Mouse (Mus musculus): Measurements from ENCODE around the gene Gskip. TPM values are rescaled to one million over a fixed set of nuclear protein-coding genes. Genes with fewer than 3 reads are reported as not detected.

Gene Gskip
- total RNA-seq (2021), result 1 to 10 TPM; 7.7 TPM

DNA sequence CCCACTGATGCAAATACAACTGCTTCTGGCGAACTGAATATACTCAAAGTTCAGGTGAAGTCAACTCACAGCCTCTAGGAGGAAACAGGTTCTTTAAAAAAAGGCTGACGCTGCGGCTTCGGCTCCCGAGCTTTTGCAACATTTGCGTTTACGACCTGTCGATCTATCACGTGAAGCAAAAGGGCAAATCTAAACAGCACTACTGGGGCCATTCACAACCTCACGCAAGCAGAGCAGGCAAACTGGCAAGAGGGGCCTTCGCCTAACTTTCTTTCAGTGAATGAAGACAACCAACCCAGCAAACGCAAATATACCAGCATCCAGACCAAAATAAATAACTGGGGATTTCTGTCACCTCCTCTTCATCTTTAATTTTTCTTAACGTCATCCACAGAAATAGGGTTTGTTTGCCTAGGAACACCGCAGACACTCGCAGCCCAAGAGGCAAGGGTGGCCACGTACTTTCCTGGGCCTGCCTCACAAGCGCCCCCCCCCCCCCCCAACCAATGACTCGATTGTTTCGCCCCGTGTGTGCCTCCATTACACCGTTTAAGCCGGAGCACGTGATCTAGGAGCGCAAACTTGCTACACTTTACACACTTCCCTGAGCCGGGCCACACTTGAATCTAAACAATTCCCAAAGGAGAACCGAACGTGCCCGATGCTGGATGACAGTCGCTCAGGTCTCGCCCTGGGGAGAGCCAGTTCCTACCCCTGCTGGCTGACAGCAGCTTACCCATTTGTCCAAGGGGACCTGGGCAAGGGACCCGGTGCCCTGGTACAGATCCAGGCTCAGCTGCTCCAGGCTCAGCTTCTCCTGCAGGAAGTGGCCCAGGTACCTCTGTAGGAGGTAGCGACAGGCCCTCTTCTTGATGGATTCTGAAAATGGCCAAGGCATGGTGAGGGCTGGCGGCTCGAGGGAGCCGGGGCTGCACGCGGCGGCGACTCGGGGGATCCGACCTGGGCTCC lies at the start of gene Gskip:
Gene Gskip (plus strand): TSS at position 897 of the 969 bp plus-strand sequence.
- intact Hi-C loops (cut with DNase I), result loop anchor here (2.0 to 10.0 kb wide), 2 partner anchors 101 to 321 kb away; partner anchors contain the start of gene Papola
- peak; percentile 28 to 49 for DNase-seq

DNA sequence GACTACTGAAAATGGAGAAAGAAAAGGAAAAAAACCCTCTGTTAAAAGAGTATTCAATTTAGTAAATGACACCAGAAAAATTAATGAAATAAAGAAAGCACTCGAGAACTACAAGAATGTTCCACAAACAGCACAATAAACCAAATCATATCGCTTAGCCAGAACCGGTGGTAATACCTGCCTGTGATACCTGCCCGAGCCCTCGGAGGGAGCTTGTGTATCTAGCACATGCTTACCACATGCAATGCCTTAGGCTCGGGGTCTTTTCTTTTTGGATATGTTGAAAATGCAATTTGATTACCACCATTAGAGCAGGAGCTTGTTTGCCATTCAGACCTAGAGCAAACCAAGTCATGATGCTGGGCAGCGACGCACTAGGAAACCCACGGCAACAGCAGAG lies 48.1 kb upstream of the Gskip start:
- no peak for DNase-seq
- intact Hi-C loops (cut with DNase I), result no loop called here

DNA sequence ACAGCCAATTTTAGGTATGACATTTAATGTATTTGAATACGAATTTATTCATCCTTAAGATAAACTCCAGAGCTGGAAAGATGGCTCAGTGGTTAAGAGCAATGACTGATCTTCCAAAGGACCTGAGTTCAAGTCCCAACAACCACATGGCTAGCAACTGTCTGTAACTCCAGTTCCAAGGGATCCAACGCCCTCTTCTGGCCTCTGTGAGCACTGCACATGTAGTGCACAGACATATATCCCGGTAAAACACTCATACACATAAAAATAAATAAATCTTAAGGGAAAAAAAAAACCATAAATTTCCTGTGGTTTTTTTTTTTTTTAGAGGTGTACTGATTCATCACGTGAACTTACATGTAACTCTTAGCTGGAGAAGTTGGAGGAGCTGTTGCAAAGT lies 47.1 kb upstream of the Gskip start:
- no peak for DNase-seq
- intact Hi-C loops (cut with DNase I), result no loop called here

DNA sequence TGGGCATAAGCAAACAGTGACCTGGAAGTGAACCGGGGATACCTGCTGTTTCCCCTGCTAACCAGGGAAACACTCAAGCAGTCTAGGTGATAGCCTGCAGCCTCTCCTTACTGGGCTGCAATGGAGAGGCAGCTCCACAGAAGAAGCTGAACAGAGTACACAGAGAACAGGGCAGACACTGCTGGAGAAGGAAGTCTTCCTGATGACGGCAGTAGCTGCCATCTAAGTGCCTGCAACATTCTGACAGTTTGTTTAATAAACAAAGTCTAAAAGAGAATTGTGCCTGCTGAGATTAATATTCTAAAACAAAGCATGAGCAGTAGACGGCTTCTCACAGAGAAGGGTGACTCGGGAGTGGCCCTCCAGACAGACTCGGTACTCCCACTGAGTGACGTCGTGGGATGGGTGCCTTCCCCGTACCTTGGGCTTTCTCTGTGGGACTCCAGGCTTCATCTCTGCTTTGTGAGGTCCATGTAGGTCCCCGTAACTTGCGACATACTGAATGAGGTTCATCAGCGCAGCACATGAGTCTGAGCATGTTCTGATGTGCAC lies 41.8 kb upstream of the Gskip start:
- intact Hi-C loops (cut with DNase I), result no loop called here
- no peak for DNase-seq

DNA sequence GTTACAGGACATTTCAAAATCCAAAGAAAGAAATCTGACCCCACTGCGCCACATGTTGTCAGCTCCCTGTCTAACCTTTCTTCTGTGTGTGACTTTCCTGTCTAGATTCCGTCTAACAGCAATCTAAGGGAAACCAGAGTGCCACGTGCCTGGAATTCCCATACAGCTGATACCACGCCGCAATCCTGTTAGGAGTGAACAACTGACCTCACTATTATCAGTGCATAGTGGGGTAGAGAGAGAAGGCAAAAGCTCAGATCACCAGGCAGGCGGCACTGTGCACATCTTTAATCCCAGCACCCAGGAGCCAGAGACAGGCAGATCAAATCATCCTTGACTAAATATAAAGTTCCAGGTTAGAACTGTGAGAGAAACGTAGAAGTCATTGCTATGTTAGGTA lies 28.8 kb upstream of the Gskip start:
- DNase-seq, result no peak
- intact Hi-C loops (cut with DNase I), result no loop called here

DNA sequence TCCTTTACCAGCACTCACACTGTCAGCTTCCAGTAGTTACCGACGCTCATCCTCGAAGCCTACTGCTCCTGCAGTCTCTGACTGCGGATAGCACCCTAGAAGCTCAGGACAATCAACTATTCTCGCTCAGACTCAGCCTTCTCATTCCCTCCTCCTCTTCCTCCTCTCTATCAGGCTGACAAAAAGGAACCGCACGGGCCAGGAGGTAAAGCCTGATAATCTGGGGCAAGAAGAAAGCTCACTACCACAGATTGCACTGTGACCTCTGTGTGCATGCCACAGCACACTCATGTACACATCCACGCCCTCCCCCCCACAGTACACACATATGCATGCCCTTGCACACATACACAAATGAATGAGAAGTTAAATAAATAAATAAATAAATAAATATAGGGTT lies 8.4 kb upstream of the Gskip start:
- intact Hi-C loops (cut with DNase I), result no loop called here
- DNase-seq, result no peak

DNA sequence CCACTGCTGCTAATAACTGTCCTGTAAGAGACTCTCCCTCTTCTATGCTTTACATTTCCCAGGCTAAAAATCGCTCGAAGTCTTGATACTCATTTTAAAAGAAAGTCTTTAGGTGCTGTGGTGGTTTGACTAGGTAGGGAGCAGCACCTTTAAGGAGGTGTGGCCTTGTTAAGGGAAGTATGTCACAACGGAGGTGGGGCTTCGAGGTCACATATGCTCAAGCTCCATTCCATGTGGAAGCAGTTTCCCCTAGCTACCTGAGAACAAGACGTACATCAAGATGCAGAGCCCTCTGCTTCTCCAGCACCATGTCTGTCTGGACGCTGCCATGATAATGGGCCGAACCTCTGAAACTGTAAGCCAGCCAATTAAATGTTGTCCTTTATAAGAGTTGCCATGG lies 6.4 kb upstream of the Gskip start:
- no peak for DNase-seq
- intact Hi-C loops (cut with DNase I), result no loop called here

DNA sequence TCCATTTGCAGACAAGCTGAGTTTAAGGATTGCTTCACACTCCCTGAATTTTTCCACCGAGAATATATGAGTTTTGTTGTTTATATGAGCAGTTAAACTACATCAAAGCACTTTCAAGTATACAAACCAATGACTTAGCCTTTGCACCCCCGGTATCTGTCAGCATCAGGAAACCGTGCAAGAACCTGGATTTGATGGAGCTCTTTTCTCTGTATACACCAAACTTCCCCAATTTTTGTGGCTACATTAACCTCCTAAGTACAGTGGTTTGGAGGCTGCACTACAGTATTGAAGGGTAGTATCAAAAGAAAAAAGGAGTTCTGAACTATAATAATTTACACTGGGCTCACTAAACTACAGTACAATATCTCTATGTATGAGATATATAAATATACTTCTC lies 5.9 kb upstream of the Gskip start:
- no peak for DNase-seq
- intact Hi-C loops (cut with DNase I), result no loop called here

DNA sequence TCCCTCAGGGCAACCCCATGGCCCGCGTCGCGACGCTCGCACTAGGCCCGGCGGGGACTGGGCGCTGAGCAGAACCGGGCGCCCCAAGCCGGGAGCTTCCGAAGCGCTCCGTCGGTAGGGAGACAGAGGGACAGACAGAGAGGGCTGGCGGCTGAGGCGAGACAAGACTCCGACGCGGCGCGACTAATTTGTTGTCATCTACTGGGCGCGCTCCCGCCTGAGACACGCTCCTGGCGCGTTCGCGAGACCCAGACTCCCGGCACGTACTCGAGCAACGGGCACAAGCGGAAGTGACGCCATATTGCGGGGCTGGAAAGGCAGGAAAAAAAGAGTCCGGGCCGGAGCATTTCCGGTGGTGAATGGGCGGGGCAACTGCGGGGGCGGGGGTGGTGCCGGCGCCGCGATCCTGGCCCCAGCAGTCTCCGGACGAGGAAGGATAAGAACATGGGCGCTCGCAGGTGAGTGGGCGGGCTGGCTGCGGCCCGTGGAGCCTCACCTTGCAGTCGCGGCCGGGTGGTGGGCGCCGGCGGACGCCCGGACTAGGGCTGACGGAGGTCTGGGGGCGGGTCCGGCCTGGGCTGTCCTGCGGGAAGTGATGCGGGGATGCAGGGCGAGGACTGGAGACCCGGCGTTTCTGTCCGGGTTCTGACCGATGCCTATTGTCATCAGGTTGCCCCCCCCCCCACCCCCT lies 517 bp downstream of the Gskip start, which contains the start of gene Atg2b:
Gene Atg2b (minus strand): TSS at position 211 of the 691 bp plus-strand sequence.
- intact Hi-C loops (cut with DNase I), result loop anchor here (2.0 to 10.0 kb wide), 2 partner anchors 100 to 320 kb away; partner anchors contain the start of gene Papola
- DNase-seq, result peak; percentile 94 to 96

DNA sequence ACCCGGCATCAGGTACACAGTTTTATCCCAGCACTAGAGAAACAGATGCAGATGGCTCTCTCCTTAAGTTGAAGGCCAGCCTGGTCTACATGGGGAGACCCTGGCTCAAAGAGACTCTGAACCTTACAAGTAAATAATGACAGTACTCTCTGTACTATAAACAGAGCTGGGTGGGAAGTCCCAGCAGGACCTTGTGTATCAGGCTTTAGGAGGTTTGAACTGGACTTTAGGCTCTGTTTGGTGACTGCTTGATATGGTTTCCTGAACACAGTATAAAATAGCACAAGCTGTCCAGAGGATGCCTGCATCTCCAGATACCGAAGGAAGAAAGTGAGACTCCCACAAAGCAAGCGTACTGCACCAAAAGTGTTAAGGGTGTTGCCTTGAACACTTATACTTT lies 2.2 kb downstream of the Gskip start:
- intact Hi-C loops (cut with DNase I), result loop anchor here (10.0 kb wide), 1 partner anchor 318 kb away; no protein-coding TSS in a partner anchor
- DNase-seq, result no peak

DNA sequence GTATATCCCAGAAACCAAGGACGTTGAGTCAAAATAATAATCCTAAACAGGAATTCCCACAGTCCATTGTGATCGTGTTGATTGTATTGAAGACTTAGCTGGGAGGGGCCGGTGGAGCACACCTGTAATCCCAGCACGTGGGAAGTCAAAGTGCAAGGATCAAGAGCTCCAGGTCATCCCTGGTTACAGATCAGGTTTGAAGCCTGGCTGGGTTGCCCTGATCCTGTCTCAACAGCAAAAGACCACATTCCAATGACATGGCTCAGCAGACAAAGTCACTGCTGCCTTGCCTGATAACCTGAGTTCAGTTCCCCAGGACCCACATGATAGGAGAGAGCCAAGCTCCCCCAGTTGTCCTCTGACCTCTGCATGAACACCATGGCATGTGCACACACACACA lies 2.8 kb downstream of the Gskip start:
- no peak for DNase-seq
- intact Hi-C loops (cut with DNase I), result loop anchor here (10.0 kb wide), 1 partner anchor 317 kb away; no protein-coding TSS in a partner anchor

DNA sequence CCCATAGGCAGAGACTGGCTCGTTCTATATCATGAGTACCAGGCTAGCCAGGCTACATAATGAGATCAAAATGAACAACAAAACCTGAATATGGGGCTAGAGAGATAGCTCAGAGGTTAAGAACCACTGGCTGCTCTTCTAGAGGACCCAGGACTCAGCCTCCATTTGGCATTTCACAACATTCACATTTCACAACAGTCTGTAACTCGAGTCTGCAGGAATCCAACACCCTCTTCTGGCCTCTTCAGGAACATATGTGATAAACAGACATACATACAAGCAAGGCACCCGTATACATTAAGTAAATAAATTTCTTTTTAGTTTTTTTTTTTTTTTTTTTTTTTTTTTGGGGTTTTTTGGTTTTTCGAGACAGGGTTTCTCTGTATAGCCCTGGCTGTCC lies 3.9 kb downstream of the Gskip start:
- DNase-seq, result no peak
- intact Hi-C loops (cut with DNase I), result loop anchor here (10.0 kb wide), 1 partner anchor 316 kb away; no protein-coding TSS in a partner anchor

DNA sequence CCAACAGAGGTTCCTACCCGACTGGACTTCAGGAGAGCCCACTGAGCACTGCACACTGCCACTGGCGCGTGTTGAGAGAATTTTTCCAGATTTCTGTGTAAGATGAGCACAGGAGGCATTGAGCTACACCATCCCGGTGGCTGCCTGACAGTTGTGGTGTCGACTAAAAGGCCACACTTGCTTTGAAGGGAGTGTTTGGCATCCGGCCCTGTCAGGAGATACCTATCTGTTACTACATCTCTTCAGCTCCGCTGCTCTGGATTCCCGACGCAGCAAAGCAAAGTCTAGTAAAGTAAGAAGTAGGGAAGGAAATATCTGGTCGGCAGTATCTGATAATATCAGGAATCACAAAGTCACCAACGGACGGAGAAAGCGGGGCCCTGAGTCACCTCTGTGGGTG lies 4.8 kb downstream of the Gskip start:
- DNase-seq, result no peak
- intact Hi-C loops (cut with DNase I), result loop anchor here (10.0 kb wide), 1 partner anchor 315 kb away; no protein-coding TSS in a partner anchor

DNA sequence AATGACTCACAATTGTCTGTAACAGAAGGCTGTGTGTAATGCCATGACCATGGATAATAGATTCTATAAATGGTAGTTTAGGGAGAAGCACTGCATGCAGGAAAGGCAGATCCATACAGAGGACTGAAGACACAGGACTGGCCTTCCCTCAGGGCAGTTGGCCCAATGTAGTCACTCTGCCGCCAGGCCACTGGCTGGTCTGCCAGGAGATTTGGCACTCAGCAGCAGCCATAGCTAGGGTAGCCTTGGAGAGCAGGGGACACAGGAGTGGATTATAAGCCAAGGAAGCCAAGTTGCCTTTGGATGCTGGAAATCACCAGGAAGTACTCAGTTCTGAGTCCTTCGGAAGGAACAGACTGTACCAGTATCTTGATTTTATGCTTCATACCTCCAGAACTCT lies 9.4 kb downstream of the Gskip start:
- no peak for DNase-seq
- intact Hi-C loops (cut with DNase I), result no loop called here

DNA sequence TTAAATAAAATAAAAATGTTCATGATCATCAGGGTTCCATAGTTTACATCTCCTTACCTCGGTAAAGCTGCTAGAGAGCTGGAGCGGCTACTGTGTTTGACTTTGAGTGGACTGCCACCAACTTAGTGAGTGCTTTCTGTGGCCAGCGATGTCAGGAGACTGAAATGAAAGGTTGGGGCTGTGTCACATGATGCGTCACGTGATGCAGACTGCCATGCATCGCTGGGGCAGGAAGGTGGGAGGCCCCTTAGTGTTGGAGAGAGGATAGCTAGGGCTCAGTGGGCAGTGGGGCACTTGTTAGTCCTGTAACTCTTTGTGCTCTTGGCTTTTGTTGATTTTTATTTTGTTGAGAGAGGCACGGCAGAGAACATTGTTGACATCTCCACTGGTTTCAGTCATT lies 11.2 kb downstream of the Gskip start:
- intact Hi-C loops (cut with DNase I), result no loop called here
- no peak for DNase-seq

DNA sequence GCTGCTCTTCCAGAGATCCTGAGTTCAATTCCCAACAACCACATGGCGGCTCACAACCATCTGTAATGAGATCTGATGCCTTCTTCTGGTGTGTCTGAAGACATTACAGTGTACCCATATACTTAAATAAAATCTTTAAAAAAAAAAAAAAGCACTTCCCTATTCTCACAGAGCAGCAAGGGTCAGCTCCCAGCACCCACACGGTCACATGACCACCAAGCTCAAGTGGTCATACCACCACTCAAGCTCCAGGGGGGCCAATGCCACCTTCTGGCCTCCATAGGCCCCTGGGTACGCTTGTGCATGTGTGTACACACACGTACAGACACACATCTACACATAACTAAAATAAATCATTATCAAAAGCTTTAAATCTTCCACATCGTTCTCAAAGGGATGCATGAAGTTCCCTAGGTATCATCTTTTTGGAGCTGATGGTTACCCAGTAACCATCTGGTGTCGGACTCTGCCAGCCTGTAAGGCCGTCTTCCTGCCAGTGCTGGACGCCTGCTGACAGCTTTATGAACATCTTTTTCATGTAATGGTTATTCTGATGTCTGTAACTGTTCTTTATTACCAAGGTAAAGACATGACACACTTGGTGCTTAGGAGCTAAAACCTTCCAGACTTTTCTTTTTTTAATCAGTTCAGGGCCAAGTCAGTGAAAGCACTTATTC lies 12.6 kb downstream of the Gskip start:
- DNase-seq, result no peak
- intact Hi-C loops (cut with DNase I), result no loop called here

DNA sequence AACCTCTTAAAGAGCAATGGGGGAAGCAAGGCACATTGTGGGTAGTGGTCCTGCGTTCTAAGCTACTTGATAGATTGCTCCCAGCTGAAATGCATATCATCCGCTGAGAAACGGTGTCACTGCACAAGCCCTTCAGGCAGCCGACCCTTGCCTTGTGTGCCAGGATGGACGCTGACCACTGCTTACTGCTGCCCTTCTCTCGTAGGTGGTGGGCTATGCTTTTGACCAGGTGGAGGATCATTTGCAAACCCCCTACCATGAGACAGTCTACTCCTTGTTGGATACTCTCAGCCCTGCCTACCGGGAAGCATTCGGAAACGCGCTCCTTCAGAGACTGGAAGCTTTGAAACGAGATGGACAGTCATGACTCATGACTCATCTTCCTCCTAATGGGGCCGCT lies 15.8 kb downstream of the Gskip start:
- no peak for DNase-seq
- intact Hi-C loops (cut with DNase I), result no loop called here

DNA sequence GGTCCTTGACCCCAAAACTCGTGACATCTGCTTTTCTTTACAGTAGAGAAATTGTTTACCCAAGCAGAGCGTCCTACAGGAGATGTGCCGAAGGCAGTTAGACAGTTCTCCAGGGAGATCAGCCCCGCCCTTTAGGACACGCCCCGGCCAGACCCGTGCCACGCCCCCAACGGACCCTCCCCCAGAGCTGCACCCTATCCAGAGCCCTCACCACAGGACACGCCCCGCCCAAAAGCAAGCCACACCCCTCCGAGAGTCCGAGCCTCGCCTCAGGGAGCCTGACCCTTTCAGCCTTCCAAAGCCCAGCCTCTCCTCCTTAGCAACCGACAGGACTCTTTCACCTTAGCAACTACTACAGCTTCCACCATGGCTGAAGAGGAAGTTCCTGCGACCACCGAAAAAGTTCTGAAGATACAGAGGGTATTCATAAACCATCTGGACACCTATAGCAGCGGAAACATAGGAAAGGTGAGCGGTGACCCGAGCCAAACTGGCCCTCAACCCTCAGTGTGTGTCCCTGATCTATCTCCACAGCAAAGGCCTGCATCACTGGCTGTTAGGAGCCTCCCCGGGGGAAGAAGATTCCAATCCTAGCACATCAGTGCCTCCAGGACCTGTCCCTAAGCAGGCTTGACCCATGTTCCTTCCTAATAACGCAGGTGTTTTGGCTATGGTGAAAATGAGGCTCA lies 21.3 kb downstream of the Gskip start, which contains the start of gene Ak7:
Gene Ak7 (plus strand): TSS at position 178 of the 689 bp plus-strand sequence.
- DNase-seq, result peak; percentile 29 to 32
- intact Hi-C loops (cut with DNase I), result no loop called here

DNA sequence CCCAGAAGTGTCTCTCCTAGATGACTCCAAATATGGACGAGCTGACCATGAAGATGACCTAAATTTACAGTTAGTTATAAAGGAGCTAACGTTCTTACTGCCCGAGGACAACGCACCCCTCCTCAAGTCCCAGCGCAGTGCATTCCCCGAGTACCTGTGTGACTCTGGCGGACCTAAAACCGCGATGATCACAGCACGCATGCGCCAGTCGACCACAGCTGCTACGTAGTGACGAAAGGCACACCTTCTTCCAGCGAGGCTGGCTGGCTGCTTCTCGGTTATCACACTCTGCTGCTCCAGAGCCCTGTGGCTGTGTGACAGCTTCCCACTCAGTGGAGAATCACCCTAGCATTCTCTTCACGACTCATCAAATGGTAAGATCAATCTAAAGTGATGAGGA lies 34.0 kb downstream of the Gskip start:
- DNase-seq, result peak; percentile 3 to 10

DNA sequence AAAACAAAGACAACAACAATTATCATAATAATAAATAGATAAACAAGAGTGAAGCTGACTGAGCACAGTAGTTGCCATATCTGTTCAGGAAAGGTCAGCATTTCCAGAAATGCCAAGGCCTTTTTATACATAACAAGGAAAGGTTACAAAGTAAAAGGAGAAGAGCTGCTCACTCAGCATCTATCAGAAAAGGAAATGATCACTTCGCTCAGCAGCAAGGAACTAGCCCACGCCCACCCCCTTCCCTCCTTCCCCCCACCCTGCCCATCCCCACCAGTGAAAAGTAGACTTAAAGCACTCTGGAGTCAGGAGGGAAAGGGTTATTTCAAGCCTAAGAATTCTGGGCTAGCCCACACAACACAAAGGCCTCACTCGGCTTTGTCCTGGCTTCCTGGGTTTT lies 35.6 kb downstream of the Gskip start:
- intact Hi-C loops (cut with DNase I), result loop anchor here (5.0 kb wide), 1 partner anchor 223 kb away; no protein-coding TSS in a partner anchor
- no peak for DNase-seq

More for the DNA sequence above, 34.0 kb downstream of the Gskip start:
- intact Hi-C loops (cut with DNase I), result no loop called here
